Mouse (Mus musculus) kidney, postnatal 36 days (tissue): ENCODE results near the gene Radil.
A peak's percentile ranks its signal among the peaks of the same experiment; 100 is the strongest.

Experiments used
- DNase-seq, 2 experiments: peaks; one replicate each; pipeline ENCODE4 v3.0.0; 2021 to 2022; ENCODE audit warnings: mixed read lengths in 2 of 2

Gene Radil

GRCm38 (mm10) chr5:142444791-142445531 is 105.9 kb downstream of the Radil start:
- peak in 1 of 2 experiments; percentile 42 for DNase-seq

GRCm38 (mm10) chr5:142443994-142444393 is 106.9 kb downstream of the Radil start:
- DNase-seq = peak in 1 of 2 experiments; percentile 51

GRCm38 (mm10) chr5:142443514-142443913 is 107.4 kb downstream of the Radil start:
- peak in 1 of 2 experiments; percentile 46 for DNase-seq

GRCm38 (mm10) chr5:142442045-142442440 is 108.9 kb downstream of the Radil start:
- no peak for DNase-seq

- no peak for DNase-seq
These were observed 109.4 kb downstream of the Radil start for GRCm38 (mm10) chr5:142441332-142442044.

GRCm38 (mm10) chr5:142440451-142441147 is 110.3 kb downstream of the Radil start:
- DNase-seq = peak; percentile 97 to 99

GRCm38 (mm10) chr5:142439911-142440432 is 110.9 kb downstream of the Radil start:
- DNase-seq = peak in 1 of 2 experiments; percentile 69

GRCm38 (mm10) chr5:142438380-142438938 is 112.4 kb downstream of the Radil start:
- no peak for DNase-seq

- no peak for DNase-seq
These were observed 115.2 kb downstream of the Radil start for GRCm38 (mm10) chr5:142435736-142436135.
